Mouse (Mus musculus): ENCODE results near the gene Atp1a1. TPM values are rescaled to one million over a fixed set of nuclear protein-coding genes. Genes with fewer than 3 reads are reported as not detected.

Atp1a1 gene
- total RNA-seq, 2 experiments from 2014 or later: 622 to 655 TPM

DNA sequence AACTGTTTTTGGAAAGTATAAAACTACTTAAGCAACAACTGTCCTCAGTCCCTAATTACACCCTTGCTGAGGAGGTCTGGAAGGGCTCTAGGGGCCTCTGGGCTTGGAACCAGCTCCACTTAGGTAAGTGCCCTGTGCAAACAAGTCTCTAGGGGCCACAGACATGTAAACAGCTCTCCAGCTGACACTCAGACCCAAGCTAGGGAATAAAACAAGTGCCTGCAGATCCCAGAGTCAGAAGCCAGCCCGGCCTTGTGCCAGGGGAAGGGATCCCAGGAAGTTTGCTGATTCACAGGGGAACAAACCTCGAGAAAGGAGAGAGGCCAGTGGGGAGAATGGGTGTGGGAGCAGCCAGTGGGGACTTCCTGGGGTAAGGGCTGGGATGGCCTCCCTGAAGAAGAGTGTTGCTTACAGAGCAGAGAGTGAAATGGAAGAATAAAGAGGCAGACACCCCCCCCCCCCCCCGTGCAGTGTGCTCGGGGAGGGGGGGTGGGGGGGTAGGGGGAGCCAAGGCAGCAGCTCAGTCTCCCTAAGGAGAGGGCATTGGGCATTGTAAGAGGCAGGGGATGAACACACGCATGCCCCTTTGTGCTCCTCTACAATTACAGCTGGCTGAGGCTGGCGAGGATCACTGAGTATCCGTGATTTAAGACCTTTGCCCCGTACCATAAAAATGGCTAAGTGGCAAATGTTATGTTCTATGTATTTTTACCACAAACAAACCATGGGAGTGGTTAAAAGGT, 76.2 kb downstream of the Atp1a1 start:
- DNase-seq (ENCODE audit: extremely low spot score in 1 of 2, low spot score in 2 of 2): no peak
- intact Hi-C loops (cut with DNase I): no loop called here

DNA sequence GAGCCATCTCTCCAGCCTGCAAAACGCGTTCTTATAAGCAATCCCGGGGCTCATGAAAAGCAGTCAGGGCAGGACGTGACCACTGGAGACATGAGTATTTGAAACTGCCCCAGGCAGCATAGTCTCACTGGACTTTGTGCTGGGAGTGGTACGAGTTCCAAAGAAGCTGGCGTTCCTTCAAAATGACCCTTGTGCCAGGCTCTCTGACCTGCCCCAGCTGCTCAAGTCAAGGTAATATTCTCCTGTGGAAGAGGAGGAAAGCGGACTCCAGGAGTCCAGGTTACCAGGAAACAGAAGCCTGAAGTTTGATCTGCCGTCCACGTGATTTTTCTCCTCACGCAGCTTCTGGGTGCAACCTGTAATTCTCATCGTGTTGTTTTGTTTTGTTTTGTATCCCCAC, 77.9 kb downstream of the Atp1a1 start:
- DNase-seq (ENCODE audit: extremely low spot score in 1 of 2, low spot score in 2 of 2): no peak
- intact Hi-C loops (cut with DNase I): no loop called here

Other genes starting within 250 kb of the Atp1a1 start
- gene Igsf3, start 227.6 kb downstream of the Atp1a1 start, total RNA-seq (2021): 10 to 100 TPM; 44.7 to 46.6 TPM
- gene Mab21l3, start 244.3 kb upstream of the Atp1a1 start, total RNA-seq (2021): not detected

Measured in left cerebral cortex, postnatal 10 days (tissue).